Mouse (Mus musculus) kidney, postnatal 4 days (tissue): ENCODE data around the gene Cdc42bpb.

Experiments used
- DNase-seq, 2 experiments: peaks; one replicate each; pipeline ENCODE4 v3.0.0; 2021; ENCODE audit warnings: mixed read lengths in 2 of 2

Gene Cdc42bpb

GRCm38 (mm10) chr12:111337864-111338354, 39.6 kb downstream of the Cdc42bpb start:
- DNase-seq = no peak

- DNase-seq = no peak
These were observed 44.4 kb downstream of the Cdc42bpb start for GRCm38 (mm10) chr12:111333020-111333605.

- no peak for DNase-seq
These were observed 45.1 kb downstream of the Cdc42bpb start for GRCm38 (mm10) chr12:111332443-111332842.

GRCm38 (mm10) chr12:111331573-111331972, 45.9 kb downstream of the Cdc42bpb start:
- no peak for DNase-seq

- DNase-seq = no peak
These were observed 48.2 kb downstream of the Cdc42bpb start for GRCm38 (mm10) chr12:111329281-111329680.

GRCm38 (mm10) chr12:111328360-111328759, 49.2 kb downstream of the Cdc42bpb start:
- DNase-seq = no peak

GRCm38 (mm10) chr12:111325744-111326424, 51.6 kb downstream of the Cdc42bpb start:
- no peak for DNase-seq

- no peak for DNase-seq
These were observed 52.6 kb downstream of the Cdc42bpb start for GRCm38 (mm10) chr12:111324949-111325348.

- no peak for DNase-seq
These were observed 53.0 kb downstream of the Cdc42bpb start for GRCm38 (mm10) chr12:111324536-111324935.

GRCm38 (mm10) chr12:111323423-111323822, 54.1 kb downstream of the Cdc42bpb start:
- no peak for DNase-seq

- DNase-seq = no peak
These were observed 55.7 kb downstream of the Cdc42bpb start for GRCm38 (mm10) chr12:111321832-111322231.

- no peak for DNase-seq
These were observed 57.0 kb downstream of the Cdc42bpb start for GRCm38 (mm10) chr12:111320549-111320948.

GRCm38 (mm10) chr12:111317694-111318093, 59.8 kb downstream of the Cdc42bpb start:
- no peak for DNase-seq

GRCm38 (mm10) chr12:111314273-111314672, 63.2 kb downstream of the Cdc42bpb start:
- no peak for DNase-seq

- no peak for DNase-seq
These were observed 65.7 kb downstream of the Cdc42bpb start for GRCm38 (mm10) chr12:111311775-111312174.

- DNase-seq = no peak
These were observed 67.6 kb downstream of the Cdc42bpb start for GRCm38 (mm10) chr12:111309931-111310330.

GRCm38 (mm10) chr12:111309256-111309655, 68.3 kb downstream of the Cdc42bpb start:
- no peak for DNase-seq

GRCm38 (mm10) chr12:111306821-111307220, 70.7 kb downstream of the Cdc42bpb start:
- DNase-seq = no peak

- DNase-seq = no peak
These were observed 73.7 kb downstream of the Cdc42bpb start for GRCm38 (mm10) chr12:111303702-111304337.

- no peak for DNase-seq
These were observed 75.5 kb downstream of the Cdc42bpb start for GRCm38 (mm10) chr12:111302018-111302345.

- no peak for DNase-seq
These were observed 76.0 kb downstream of the Cdc42bpb start for GRCm38 (mm10) chr12:111301322-111302017.

- DNase-seq = no peak
These were observed 84.5 kb downstream of the Cdc42bpb start for GRCm38 (mm10) chr12:111293025-111293424.

GRCm38 (mm10) chr12:111284532-111284931, 93.0 kb downstream of the Cdc42bpb start:
- DNase-seq = peak; percentile 41 to 53
